Mouse (Mus musculus): ENCODE measurements around the gene Cabp4. TPM values are rescaled to one million over a fixed set of nuclear protein-coding genes. Genes with fewer than 3 reads are reported as not detected.
A peak's percentile ranks its signal among the peaks of the same experiment; 100 is the strongest.

The Cabp4 gene
- polyA plus RNA-seq, 2 experiments: 0.15 TPM; not detected in 1

DNA sequence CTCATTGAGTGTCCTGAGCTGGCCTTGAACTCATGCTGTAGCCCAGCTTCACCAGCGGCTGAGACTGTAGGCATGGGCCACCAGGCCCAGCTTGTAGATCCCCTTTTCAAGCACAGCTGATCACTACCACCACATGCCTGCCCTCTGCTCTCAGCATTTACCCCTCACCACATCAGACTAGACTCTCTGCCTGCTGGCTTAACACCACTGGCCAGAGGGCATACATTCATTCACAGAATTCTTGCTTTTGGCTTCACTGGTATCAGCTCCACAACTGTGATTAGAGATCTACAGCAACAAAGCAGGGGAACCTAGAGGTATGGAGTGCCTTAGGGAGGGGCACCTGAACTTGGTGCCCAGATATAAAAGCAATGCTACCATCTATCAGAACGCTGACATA lies 23.3 kb downstream of the Cabp4 start:
- 0 out of 4 replicates have a peak overlapping the region, but pooled peaks of 1 of the 2 experiments have one; percentile 59 for H3K4me3 ChIP-seq (ENCODE audit: insufficient read depth in 1 of 2, low read depth in 2 of 2, low read length in 2 of 2)
- H3K4me1 ChIP-seq (replicated peaks; ENCODE audit: control insufficient read depth in 2 of 2, insufficient read depth in 2 of 2, low read length in 1 of 2): peaks cover 36 to 43% of the 10 kb centered on the region in 2 experiments
- H3K27ac ChIP-seq: no peak overlapping the region
- peaks cover 7% of the 10 kb centered on the region; the same call in 1 of the 2 replicates for H3K36me3 ChIP-seq (replicated peaks; ENCODE audit: control insufficient read depth, insufficient read depth, low read depth)
- H3K4me2 ChIP-seq (ENCODE audit: low read depth): peak overlapping the region; percentile 80
- DNase-seq (ENCODE audit: low read depth in 3 of 3, low spot score in 3 of 3) (no peak), ATAC-seq (ENCODE audit: insufficient read depth) (no peak)
- no peak overlapping the region for H3K9ac ChIP-seq (replicated peaks)
- no peaks in the 10 kb centered on the region for H3K9me3 ChIP-seq (ENCODE audit: control insufficient read depth, low read length)
- WGBS (ENCODE audit: insufficient replicate concordance): 94% methylated on average over 2 of the region's 2 CpGs
- no peaks in the 10 kb centered on the region for H3K27me3 ChIP-seq (ENCODE audit: control insufficient read depth, insufficient read depth, low read length)
- TF ChIP-seq CTCF (IDR thresholded peaks at IDR 0.05; ENCODE audit: low read depth): no peak

DNA sequence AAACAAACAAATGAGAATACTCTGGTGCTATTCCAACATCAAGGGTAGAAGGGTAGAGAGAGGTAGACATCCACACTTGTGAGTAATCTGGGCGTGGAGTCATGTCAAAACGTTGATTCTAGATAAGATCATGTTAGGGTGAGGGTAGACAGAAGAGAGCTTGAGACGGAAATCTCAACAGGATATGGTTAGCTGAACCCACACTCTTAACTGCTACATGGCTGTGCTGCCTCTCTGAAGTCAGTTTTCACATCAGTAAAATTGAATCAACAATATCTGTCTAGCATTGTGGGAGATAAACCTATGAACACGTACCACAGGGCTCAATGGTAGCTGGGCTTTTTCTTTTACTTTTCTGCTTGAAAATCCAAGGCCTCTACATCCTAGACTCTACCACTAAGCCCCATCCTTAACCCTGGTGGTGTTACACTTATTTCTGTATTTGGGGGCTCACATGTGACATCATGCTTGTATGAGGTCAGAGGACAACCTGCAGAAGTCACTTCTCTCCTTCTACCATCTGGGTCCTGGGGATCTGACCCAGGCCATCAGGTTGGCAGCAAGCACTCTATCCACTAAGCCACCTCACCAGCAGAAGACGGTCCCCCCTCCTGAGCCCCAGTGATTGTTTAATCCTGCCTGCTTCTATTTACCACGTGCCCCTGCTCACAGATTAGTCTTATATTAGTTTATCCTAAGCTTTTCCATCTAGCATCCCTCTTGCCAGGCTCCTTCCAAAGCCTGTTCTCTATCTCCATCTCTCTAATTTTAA lies 23.9 kb downstream of the Cabp4 start:
- Histone ChIP-seq H3K4me2 (ENCODE audit: low read depth) (peak overlapping the region; percentile 80), H3K4me1 (replicated peaks; ENCODE audit: control insufficient read depth in 2 of 2, insufficient read depth in 2 of 2, low read length in 1 of 2) (peaks cover 32 to 40% of the 10 kb centered on the region in 2 experiments), H3K9ac (replicated peaks) (no peak overlapping the region), H3K27me3 (ENCODE audit: control insufficient read depth, insufficient read depth, low read length) (no peaks in the 10 kb centered on the region), H3K27ac (no peak overlapping the region), H3K4me3 (ENCODE audit: insufficient read depth in 1 of 2, low read depth in 2 of 2, low read length in 2 of 2) (no peak overlapping the region), H3K9me3 (ENCODE audit: control insufficient read depth, low read length) (no peaks in the 10 kb centered on the region), H3K36me3 (replicated peaks; ENCODE audit: control insufficient read depth, insufficient read depth, low read depth) (peaks cover 13% of the 10 kb centered on the region; the same call in 1 of the 2 replicates)
- DNase-seq (ENCODE audit: low read depth in 3 of 3, low spot score in 3 of 3): no peak
- WGBS (ENCODE audit: insufficient replicate concordance): 53% methylated on average over 6 of the region's 6 CpGs
- ATAC-seq (ENCODE audit: insufficient read depth): no peak
- TF ChIP-seq CTCF (IDR thresholded peaks at IDR 0.05; ENCODE audit: low read depth): no peak
- no peak for TF ChIP-seq EP300 (IDR thresholded peaks at IDR 0.05; ENCODE audit: low read depth)

DNA sequence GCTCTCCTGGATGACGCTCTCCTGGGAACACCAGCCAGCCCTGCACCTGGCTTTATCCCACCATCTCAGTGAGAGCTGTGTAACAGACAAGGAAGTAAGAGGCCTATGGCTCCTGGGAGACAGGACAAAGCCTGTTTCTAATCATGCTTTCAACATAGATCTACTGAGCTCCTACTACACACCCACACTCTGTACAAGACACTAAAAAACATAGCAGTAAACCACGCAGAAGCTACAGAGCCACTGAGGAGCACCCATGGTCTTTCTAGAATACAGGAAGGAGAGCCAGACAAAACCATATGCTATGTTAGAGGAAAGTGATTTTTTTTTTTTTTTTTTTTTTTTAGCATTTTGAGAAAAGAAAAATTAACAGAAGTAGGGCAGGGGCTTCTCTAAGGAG lies 25.5 kb downstream of the Cabp4 start:
- no peaks in the 10 kb centered on the region for H3K27me3 ChIP-seq (ENCODE audit: control insufficient read depth, insufficient read depth, low read length)
- peaks cover 29 to 38% of the 10 kb centered on the region in 2 experiments for H3K4me1 ChIP-seq (replicated peaks; ENCODE audit: control insufficient read depth in 2 of 2, insufficient read depth in 2 of 2, low read length in 1 of 2)
- no peak overlapping the region for H3K4me2 ChIP-seq (ENCODE audit: low read depth)
- H3K4me3 ChIP-seq (ENCODE audit: insufficient read depth in 1 of 2, low read depth in 2 of 2, low read length in 2 of 2): no peak overlapping the region
- H3K27ac ChIP-seq: no peak overlapping the region
- ATAC-seq (ENCODE audit: insufficient read depth) (no peak), DNase-seq (ENCODE audit: low read depth in 3 of 3, low spot score in 3 of 3) (no peak)
- WGBS (ENCODE audit: insufficient replicate concordance): 88% methylated on average over 2 of the region's 2 CpGs
- no peak overlapping the region for H3K9ac ChIP-seq (replicated peaks)
- peaks cover 16% of the 10 kb centered on the region; the same call in 1 of the 2 replicates for H3K36me3 ChIP-seq (replicated peaks; ENCODE audit: control insufficient read depth, insufficient read depth, low read depth)
- TF ChIP-seq CTCF (IDR thresholded peaks at IDR 0.05; ENCODE audit: low read depth) (no peak), EP300 (IDR thresholded peaks at IDR 0.05; ENCODE audit: low read depth) (no peak)
- no peaks in the 10 kb centered on the region for H3K9me3 ChIP-seq (ENCODE audit: control insufficient read depth, low read length)

DNA sequence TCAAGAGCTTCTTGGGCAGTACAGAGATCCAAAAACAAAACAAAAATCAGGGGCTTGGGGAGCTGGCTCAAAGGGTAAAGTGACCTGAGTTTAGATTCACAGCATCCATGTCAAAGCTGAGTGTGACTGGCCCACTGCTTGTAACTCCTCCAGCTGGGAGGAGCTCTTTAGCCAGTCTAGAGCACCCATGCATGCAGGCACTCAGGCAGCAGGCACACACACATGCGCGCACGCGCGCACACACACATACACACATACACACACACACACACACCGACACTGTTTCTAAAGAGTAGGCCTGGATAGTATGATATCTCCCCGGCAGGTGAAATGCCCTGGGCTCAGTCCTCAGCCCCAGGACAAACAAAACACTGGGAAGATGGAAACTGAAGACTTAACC lies 26.8 kb downstream of the Cabp4 start:
- peaks cover 26% of the 10 kb centered on the region in 2 experiments for H3K4me1 ChIP-seq (replicated peaks; ENCODE audit: control insufficient read depth in 2 of 2, insufficient read depth in 2 of 2, low read length in 1 of 2)

DNA sequence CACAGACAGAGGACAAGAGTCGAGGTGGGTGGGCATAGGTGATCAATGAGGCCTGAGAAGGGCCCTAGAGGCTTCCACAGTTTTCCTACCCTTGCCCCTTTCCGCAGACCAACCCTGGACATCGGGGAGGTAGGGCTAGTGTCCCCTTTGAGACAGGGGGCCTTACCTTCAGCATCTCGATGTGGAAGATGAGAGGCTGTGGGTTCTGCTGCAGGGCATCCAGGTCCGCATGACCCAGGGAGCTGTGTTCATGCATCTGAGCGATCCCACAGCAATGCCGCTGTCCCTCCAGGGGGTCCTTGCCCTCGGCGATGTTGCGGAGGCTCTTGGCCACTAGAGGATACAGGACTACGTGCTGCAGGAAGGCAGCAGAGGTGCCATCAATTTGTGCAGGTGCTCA lies 28.0 kb downstream of the Cabp4 start:
- H3K27ac ChIP-seq: no peak overlapping the region
- H3K4me1 ChIP-seq (replicated peaks; ENCODE audit: control insufficient read depth in 2 of 2, insufficient read depth in 2 of 2, low read length in 1 of 2): peaks cover 16 to 19% of the 10 kb centered on the region in 2 experiments
- DNase-seq (ENCODE audit: low read depth in 3 of 3, low spot score in 3 of 3) (no peak), ATAC-seq (ENCODE audit: insufficient read depth) (no peak)
- H3K4me2 ChIP-seq (ENCODE audit: low read depth): no peak overlapping the region
- H3K9ac ChIP-seq (replicated peaks): no peak overlapping the region
- WGBS (ENCODE audit: insufficient replicate concordance): 78% methylated on average over 11 of the region's 11 CpGs
- no peak overlapping the region for H3K4me3 ChIP-seq (ENCODE audit: insufficient read depth in 1 of 2, low read depth in 2 of 2, low read length in 2 of 2)
- H3K27me3 ChIP-seq (ENCODE audit: control insufficient read depth, insufficient read depth, low read length): no peaks in the 10 kb centered on the region
- TF ChIP-seq CTCF (IDR thresholded peaks at IDR 0.05; ENCODE audit: low read depth) (no peak), EP300 (IDR thresholded peaks at IDR 0.05; ENCODE audit: low read depth) (no peak)
- peaks cover 16% of the 10 kb centered on the region; the same call in 1 of the 2 replicates for H3K36me3 ChIP-seq (replicated peaks; ENCODE audit: control insufficient read depth, insufficient read depth, low read depth)
- H3K9me3 ChIP-seq (ENCODE audit: control insufficient read depth, low read length): no peaks in the 10 kb centered on the region

More for the DNA sequence above, 26.8 kb downstream of the Cabp4 start:
- no peak for ATAC-seq (ENCODE audit: insufficient read depth)
- Histone ChIP-seq H3K27ac (no peak overlapping the region), H3K4me3 (ENCODE audit: insufficient read depth in 1 of 2, low read depth in 2 of 2, low read length in 2 of 2) (no peak overlapping the region), H3K9me3 (ENCODE audit: control insufficient read depth, low read length) (no peaks in the 10 kb centered on the region), H3K4me2 (ENCODE audit: low read depth) (no peak overlapping the region), H3K9ac (replicated peaks) (no peak overlapping the region), H3K36me3 (replicated peaks; ENCODE audit: control insufficient read depth, insufficient read depth, low read depth) (peaks cover 16% of the 10 kb centered on the region; the same call in 1 of the 2 replicates), H3K27me3 (ENCODE audit: control insufficient read depth, insufficient read depth, low read length) (no peaks in the 10 kb centered on the region)
- 93% methylated on average over 7 of the region's 7 CpGs for WGBS (ENCODE audit: insufficient replicate concordance)
- DNase-seq (ENCODE audit: low read depth in 3 of 3, low spot score in 3 of 3): no peak
- no peak for TF ChIP-seq CTCF (IDR thresholded peaks at IDR 0.05; ENCODE audit: low read depth)
- TF ChIP-seq EP300 (IDR thresholded peaks at IDR 0.05; ENCODE audit: low read depth): no peak
